Mouse (Mus musculus): ENCODE measurements around the gene Mxra8. TPM values are rescaled to one million over a fixed set of nuclear protein-coding genes. Genes with fewer than 3 reads are reported as not detected.

Mxra8 gene
- total and polyA plus RNA-seq, 3 experiments: 0.33 TPM; not detected in 2

GRCm38 (mm10) chr4:155847591-155848352 is 8.3 kb downstream of the Mxra8 start:
- TF ChIP-seq GATA2 (IDR thresholded peaks at IDR 0.05; ENCODE audit: borderline replicate concordance, low read depth, low read length): no peak
- TF ChIP-seq CTCF (IDR thresholded peaks at IDR 0.05; ENCODE audit: low read depth, low read length): no peak
- TF ChIP-seq GATA1 (IDR thresholded peaks at IDR 0.05; ENCODE audit: borderline replicate concordance, low read length): no peak
- no peak for TF ChIP-seq POLR2AphosphoS5 (IDR thresholded peaks at IDR 0.05; ENCODE audit: insufficient replicate concordance, low read depth, low read length)
- no peak for TF ChIP-seq TAL1 (conservative IDR thresholded peaks at IDR 0.05; ENCODE audit: low read depth, low read length)
- Histone ChIP-seq H3K36me3 (replicated peaks) (peaks cover 44% of the 10 kb centered on the region), H3K4me1 (ENCODE audit: insufficient read depth, low read depth, low read length) (peaks cover 48% of the 10 kb centered on the region), H3K27me3 (ENCODE audit: insufficient read depth, low read length) (peaks cover 2% of the 10 kb centered on the region; the same call in 1 of the 2 replicates), H3K4me3 (ENCODE audit: low read depth, low read length) (peak overlapping the region; percentile 91), H3K9me3 (replicated peaks) (no peaks in the 10 kb centered on the region)
- ATAC-seq (ENCODE audit: extremely low read depth, insufficient number of reproducible peaks, low FRiP score, poor library complexity, severe bottlenecking) (no peak), DNase-seq (ENCODE audit: low spot score) (peak; percentile 34)

- H3K4me1 ChIP-seq (ENCODE audit: insufficient read depth, low read depth, low read length): peaks cover 48% of the 10 kb centered on the region
- no peak for DNase-seq (ENCODE audit: low spot score)
These were observed 9.1 kb downstream of the Mxra8 start for GRCm38 (mm10) chr4:155848434-155849095.

GRCm38 (mm10) chr4:155849391-155849790 is 9.9 kb downstream of the Mxra8 start:
- ATAC-seq (ENCODE audit: extremely low read depth, insufficient number of reproducible peaks, low FRiP score, poor library complexity, severe bottlenecking) (no peak), DNase-seq (ENCODE audit: low spot score) (no peak)
- H3K9me3 ChIP-seq (replicated peaks): no peaks in the 10 kb centered on the region
- peaks cover 48% of the 10 kb centered on the region for H3K4me1 ChIP-seq (ENCODE audit: insufficient read depth, low read depth, low read length)
- H3K36me3 ChIP-seq (replicated peaks): peaks cover 60% of the 10 kb centered on the region
- no peak overlapping the region for H3K4me3 ChIP-seq (ENCODE audit: low read depth, low read length)
- H3K27me3 ChIP-seq (ENCODE audit: insufficient read depth, low read length): no peaks in the 10 kb centered on the region
- TF ChIP-seq CTCF (IDR thresholded peaks at IDR 0.05; ENCODE audit: low read depth, low read length) (no peak), TAL1 (conservative IDR thresholded peaks at IDR 0.05; ENCODE audit: low read depth, low read length) (no peak), POLR2AphosphoS5 (IDR thresholded peaks at IDR 0.05; ENCODE audit: insufficient replicate concordance, low read depth, low read length) (no peak), GATA1 (IDR thresholded peaks at IDR 0.05; ENCODE audit: borderline replicate concordance, low read length) (no peak), GATA2 (IDR thresholded peaks at IDR 0.05; ENCODE audit: borderline replicate concordance, low read depth, low read length) (no peak)

More at GRCm38 (mm10) chr4:155848434-155849095, 9.1 kb downstream of the Mxra8 start:
- ATAC-seq (ENCODE audit: extremely low read depth, insufficient number of reproducible peaks, low FRiP score, poor library complexity, severe bottlenecking): no peak
- TF ChIP-seq POLR2AphosphoS5 (IDR thresholded peaks at IDR 0.05; ENCODE audit: insufficient replicate concordance, low read depth, low read length) (no peak), CTCF (IDR thresholded peaks at IDR 0.05; ENCODE audit: low read depth, low read length) (no peak), TAL1 (conservative IDR thresholded peaks at IDR 0.05; ENCODE audit: low read depth, low read length) (no peak), GATA1 (IDR thresholded peaks at IDR 0.05; ENCODE audit: borderline replicate concordance, low read length) (no peak)
- H3K9me3 ChIP-seq (replicated peaks): no peaks in the 10 kb centered on the region
- no peaks in the 10 kb centered on the region for H3K27me3 ChIP-seq (ENCODE audit: insufficient read depth, low read length)
- peaks cover 52% of the 10 kb centered on the region for H3K36me3 ChIP-seq (replicated peaks)
- peak overlapping the region; percentile 91 for H3K4me3 ChIP-seq (ENCODE audit: low read depth, low read length)

GRCm38 (mm10) chr4:155849792-155850451 is 10.4 kb downstream of the Mxra8 start:
- DNase-seq (ENCODE audit: low spot score) (no peak), ATAC-seq (ENCODE audit: extremely low read depth, insufficient number of reproducible peaks, low FRiP score, poor library complexity, severe bottlenecking) (no peak)
- no peaks in the 10 kb centered on the region for H3K9me3 ChIP-seq (replicated peaks)
- peaks cover 48% of the 10 kb centered on the region for H3K4me1 ChIP-seq (ENCODE audit: insufficient read depth, low read depth, low read length)
- peaks cover 65% of the 10 kb centered on the region for H3K36me3 ChIP-seq (replicated peaks)
- H3K27me3 ChIP-seq (ENCODE audit: insufficient read depth, low read length): no peaks in the 10 kb centered on the region
- no peak overlapping the region for H3K4me3 ChIP-seq (ENCODE audit: low read depth, low read length)
- TF ChIP-seq POLR2AphosphoS5 (IDR thresholded peaks at IDR 0.05; ENCODE audit: insufficient replicate concordance, low read depth, low read length) (no peak), TAL1 (conservative IDR thresholded peaks at IDR 0.05; ENCODE audit: low read depth, low read length) (no peak), CTCF (IDR thresholded peaks at IDR 0.05; ENCODE audit: low read depth, low read length) (no peak), GATA2 (IDR thresholded peaks at IDR 0.05; ENCODE audit: borderline replicate concordance, low read depth, low read length) (no peak), GATA1 (IDR thresholded peaks at IDR 0.05; ENCODE audit: borderline replicate concordance, low read length) (no peak)

GRCm38 (mm10) chr4:155851368-155851767 is 11.9 kb downstream of the Mxra8 start:
- no peak for ATAC-seq (ENCODE audit: extremely low read depth, insufficient number of reproducible peaks, low FRiP score, poor library complexity, severe bottlenecking)
- no peak overlapping the region for H3K4me3 ChIP-seq (ENCODE audit: low read depth, low read length)

More at GRCm38 (mm10) chr4:155851368-155851767, 11.9 kb downstream of the Mxra8 start:
- Histone ChIP-seq H3K4me1 (ENCODE audit: insufficient read depth, low read depth, low read length) (peaks cover 59% of the 10 kb centered on the region), H3K27me3 (ENCODE audit: insufficient read depth, low read length) (no peaks in the 10 kb centered on the region), H3K36me3 (replicated peaks) (peaks cover 80% of the 10 kb centered on the region), H3K9me3 (replicated peaks) (no peaks in the 10 kb centered on the region)
- DNase-seq (ENCODE audit: low spot score): no peak
- TF ChIP-seq CTCF (IDR thresholded peaks at IDR 0.05; ENCODE audit: low read depth, low read length): no peak
- TF ChIP-seq TAL1 (conservative IDR thresholded peaks at IDR 0.05; ENCODE audit: low read depth, low read length): no peak
- TF ChIP-seq GATA1 (IDR thresholded peaks at IDR 0.05; ENCODE audit: borderline replicate concordance, low read length): no peak
- no peak for TF ChIP-seq GATA2 (IDR thresholded peaks at IDR 0.05; ENCODE audit: borderline replicate concordance, low read depth, low read length)
- no peak for TF ChIP-seq POLR2AphosphoS5 (IDR thresholded peaks at IDR 0.05; ENCODE audit: insufficient replicate concordance, low read depth, low read length)
